Mouse (Mus musculus) midbrain, embryonic 11.5 days (tissue): ENCODE results near the gene Ssr2. TPM values are rescaled to one million over a fixed set of nuclear protein-coding genes. Genes with fewer than 3 reads are reported as not detected.
"Not testable (repeated sequence)": the region's sequence is repeated elsewhere in the genome, so short reads cannot be mapped to it uniquely, and the experiment has no call there.

ENCODE experiments used
- ATAC-seq: fragments of 200-750 bp; cut with Nextera tagmentation; 2 replicates; pipeline ENCODE4 v1.8.0; 2017; ENCODE audit warnings: moderate TSS enrichment, moderate library complexity; ENCODE audit not compliant: low FRiP score
- DNase-seq: peaks from one replicate; pipeline ENCODE4 v3.0.0; 2015; ENCODE audit warnings: low spot score; ENCODE audit errors: missing footprints
- H3K27ac ChIP-seq: fragments of 300-500 bp; sonication (generic); 2 replicates; pipeline ENCODE4 v1.5.1; 2014; ENCODE audit warnings: low read depth, low read length
- H3K27me3 ChIP-seq: fragments of 300-500 bp; sonication (generic); 2 replicates; pipeline ENCODE4 v1.6.1; 2014; ENCODE audit warnings: mild to moderate bottlenecking, low read length, moderate library complexity, mixed read lengths; ENCODE audit not compliant: control insufficient read depth, insufficient read depth
- H3K36me3 ChIP-seq: fragments of 300-500 bp; sonication (generic); 2 replicates; pipeline ENCODE4 v1.6.1; 2014; ENCODE audit warnings: mild to moderate bottlenecking, low read length, moderate library complexity, mixed read lengths; ENCODE audit not compliant: control insufficient read depth, insufficient read depth
- H3K4me1 ChIP-seq: fragments of 300-500 bp; sonication (generic); 2 replicates; pipeline ENCODE4 v1.6.1; 2014; ENCODE audit warnings: low read length; ENCODE audit not compliant: control insufficient read depth, insufficient read depth
- H3K4me2 ChIP-seq: fragments of 300-500 bp; sonication (generic); 2 replicates; pipeline ENCODE4 v1.6.1; 2014; ENCODE audit warnings: mild to moderate bottlenecking, moderate library complexity
- H3K4me3 ChIP-seq: fragments of 300-500 bp; sonication (generic); 2 replicates; pipeline ENCODE4 v1.5.1; 2014; ENCODE audit warnings: low read depth, low read length
- H3K9ac ChIP-seq: fragments of 300-500 bp; sonication (generic); 2 replicates; pipeline ENCODE4 v1.6.1; 2014; ENCODE audit warnings: low read length
- H3K9me3 ChIP-seq: fragments of 300-500 bp; sonication (generic); 2 replicates; pipeline ENCODE4 v1.6.1; 2016; ENCODE audit warnings: low read length; ENCODE audit not compliant: control insufficient read depth
- WGBS: fragments of 180-500 bp; shearing (Covaris S2); extraction: QIAGEN DNeasy Blood & Tissue Kit; methylation state at CpG from one replicate; pipeline ENCODE4 v1.1.7; 2014; 5-methylcytosine and 5-hydroxymethylcytosine counted together
- polyA plus RNA-seq: library from polyadenylated mRNA; unstranded; fragments of >200 nt; fragmentation: Nextera tagmentation; extraction: Ambion mirVana; gene quantifications from 2 replicates; pipeline ENCODE4 v1.2.1, GENCODE M21; 2014

Gene Ssr2
- polyA plus RNA-seq, 1 experiment from 2014 or later: 154 TPM

DNA sequence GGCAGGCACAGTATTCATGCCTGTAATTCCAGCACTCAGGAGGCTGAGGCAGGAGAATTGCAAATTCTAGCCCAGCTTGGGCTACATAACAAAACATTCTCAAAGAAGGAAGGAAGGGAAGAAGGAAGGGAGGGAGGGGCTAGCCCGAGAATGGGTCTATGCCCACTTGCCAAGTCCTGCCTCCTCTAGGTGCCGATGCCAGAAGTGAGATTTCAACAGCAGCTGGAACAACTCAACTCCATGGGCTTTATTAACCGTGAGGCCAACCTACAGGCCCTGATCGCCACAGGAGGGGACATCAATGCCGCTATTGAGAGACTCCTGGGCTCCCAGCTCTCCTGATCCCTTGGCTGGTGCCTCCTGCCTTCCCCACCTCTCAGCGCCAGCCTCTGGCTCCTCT, 7.8 kb upstream of the Ssr2 start:
- no peak overlapping the region for H3K4me2 ChIP-seq
- H3K36me3 ChIP-seq: peaks cover 55% of the 10 kb centered on the region
- DNase-seq: no peak
- no peak overlapping the region for H3K9ac ChIP-seq
- no peaks in the 10 kb centered on the region; the same call in 1 of the 2 replicates for H3K4me1 ChIP-seq
- no peak for ATAC-seq
- no peak overlapping the region for H3K4me3 ChIP-seq
- no peak overlapping the region for H3K27ac ChIP-seq
- 95% methylated on average over 6 of the region's 6 CpGs for WGBS
- H3K9me3 ChIP-seq: no peaks in the 10 kb centered on the region
- H3K27me3 ChIP-seq: no peaks in the 10 kb centered on the region

DNA sequence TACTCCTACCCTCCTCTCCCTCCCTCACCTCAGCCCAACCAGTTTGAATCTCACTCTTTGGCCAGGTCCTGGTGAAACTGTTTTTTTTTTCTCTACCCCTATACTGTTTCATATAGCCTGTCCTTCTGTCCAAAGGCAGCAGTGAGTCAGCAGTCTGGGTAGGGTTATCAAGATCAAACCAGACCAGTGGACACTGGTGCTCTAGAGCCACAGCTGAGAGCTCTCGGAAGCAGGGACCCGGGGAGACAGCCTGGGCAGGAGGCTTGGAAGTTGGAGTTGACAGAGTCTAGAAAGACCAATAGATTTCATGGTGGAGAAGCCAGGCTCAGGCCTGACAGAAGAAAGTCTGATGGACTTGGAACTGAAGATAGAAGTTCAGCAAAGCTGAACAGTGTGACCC, 7.1 kb upstream of the Ssr2 start:
- H3K27me3 ChIP-seq: no peaks in the 10 kb centered on the region
- 91% methylated on average over 2 of the region's 2 CpGs for WGBS
- no peak overlapping the region for H3K9ac ChIP-seq
- no peaks in the 10 kb centered on the region for H3K4me1 ChIP-seq
- DNase-seq: no peak
- H3K4me2 ChIP-seq: no peak overlapping the region
- H3K9me3 ChIP-seq: no peaks in the 10 kb centered on the region
- H3K4me3 ChIP-seq: no peak overlapping the region
- H3K27ac ChIP-seq: no peak overlapping the region
- H3K36me3 ChIP-seq: peaks cover 51% of the 10 kb centered on the region
- ATAC-seq: no peak

- no peaks in the 10 kb centered on the region for H3K9me3 ChIP-seq
- no peak for ATAC-seq
- no peaks in the 10 kb centered on the region for H3K27me3 ChIP-seq
- H3K27ac ChIP-seq: no peak overlapping the region
- 94% methylated on average over 2 of the region's 2 CpGs for WGBS
- no peak overlapping the region for H3K4me3 ChIP-seq
- no peak overlapping the region for H3K9ac ChIP-seq
- no peaks in the 10 kb centered on the region for H3K4me1 ChIP-seq
- no peak overlapping the region for H3K4me2 ChIP-seq
- H3K36me3 ChIP-seq: peaks cover 51% of the 10 kb centered on the region
- DNase-seq: no peak
Measured at GRCm38 (mm10) chr3:88569093-88569492, 6.6 kb upstream of the Ssr2 start.

DNA sequence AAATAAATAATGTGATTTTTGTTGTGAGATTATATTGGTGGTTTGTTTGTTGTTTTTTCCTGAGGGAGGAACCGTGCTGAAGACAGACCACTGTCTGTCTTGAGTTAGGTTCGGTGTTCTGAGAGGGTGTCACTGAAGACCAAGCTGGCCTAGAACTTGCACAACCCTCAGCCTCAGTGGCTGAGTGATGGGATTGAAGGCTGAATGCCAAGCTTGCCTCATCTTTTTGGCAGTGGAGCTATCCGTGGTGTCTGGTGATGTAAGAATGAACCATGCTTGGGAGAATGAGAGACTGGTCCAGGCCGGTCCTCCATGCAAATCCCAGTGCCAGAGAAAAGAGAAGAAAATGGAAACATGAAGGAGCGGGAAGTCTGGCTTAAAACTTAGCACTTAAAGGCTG, 6.0 kb upstream of the Ssr2 start:
- Histone ChIP-seq H3K9me3 (no peaks in the 10 kb centered on the region), H3K4me3 (no peak overlapping the region), H3K4me1 (no peaks in the 10 kb centered on the region), H3K4me2 (no peak overlapping the region), H3K9ac (no peak overlapping the region), H3K27me3 (no peaks in the 10 kb centered on the region), H3K36me3 (peaks cover 45% of the 10 kb centered on the region), H3K27ac (no peak overlapping the region)
- ATAC-seq (no peak), DNase-seq (no peak)
- 93% methylated on average over 5 of the region's 5 CpGs for WGBS

DNA sequence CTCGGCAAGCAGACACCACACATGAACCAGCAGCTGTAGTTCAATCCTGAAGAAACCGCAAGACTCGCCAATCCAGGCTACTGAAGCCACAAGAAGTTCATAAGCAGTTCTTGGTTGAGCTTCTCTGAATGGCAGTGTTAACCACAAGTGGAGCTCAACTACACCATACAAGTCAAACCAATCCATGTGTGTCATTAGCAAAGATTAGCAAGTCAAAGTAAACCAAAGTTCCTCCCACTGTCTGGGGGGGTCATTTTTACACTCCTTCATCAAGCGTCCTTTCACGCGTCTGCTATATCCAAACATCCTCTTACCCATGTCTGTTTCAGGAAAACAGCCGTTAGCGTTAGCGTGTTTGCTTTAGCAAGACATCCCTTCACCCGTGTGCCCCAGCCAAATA, 5.3 kb upstream of the Ssr2 start:
- Histone ChIP-seq H3K9me3 (no peaks in the 10 kb centered on the region), H3K4me2 (no peak overlapping the region), H3K4me1 (no peaks in the 10 kb centered on the region), H3K4me3 (no peak overlapping the region), H3K27ac (no peak overlapping the region), H3K27me3 (no peaks in the 10 kb centered on the region), H3K9ac (no peak overlapping the region), H3K36me3 (peaks cover 40% of the 10 kb centered on the region)
- ATAC-seq (no peak), DNase-seq (no peak)
- 97% methylated on average over 10 of the region's 10 CpGs for WGBS

- no peaks in the 10 kb centered on the region for H3K9me3 ChIP-seq
- no peak overlapping the region for H3K4me3 ChIP-seq
- no peaks in the 10 kb centered on the region for H3K27me3 ChIP-seq
- no peak overlapping the region for H3K9ac ChIP-seq
- no peak for ATAC-seq
- WGBS: 64% methylated on average over 1 of the region's 1 CpGs
- DNase-seq: no peak
- H3K27ac ChIP-seq: no peak overlapping the region
- H3K36me3 ChIP-seq: peaks cover 28% of the 10 kb centered on the region; the same call in 1 of the 2 replicates
- no peaks in the 10 kb centered on the region for H3K4me1 ChIP-seq
- no peak overlapping the region for H3K4me2 ChIP-seq
Measured at GRCm38 (mm10) chr3:88571856-88572255, 3.8 kb upstream of the Ssr2 start.

GRCm38 (mm10) chr3:88572835-88573234, 2.8 kb upstream of the Ssr2 start:
- DNase-seq (no peak), ATAC-seq (no peak)
- no peak overlapping the region for H3K27ac ChIP-seq
- H3K4me2 ChIP-seq: no peak overlapping the region
- no peak overlapping the region for H3K4me3 ChIP-seq
- H3K9me3 ChIP-seq: no peaks in the 10 kb centered on the region
- no peaks in the 10 kb centered on the region for H3K27me3 ChIP-seq
- peaks cover 23% of the 10 kb centered on the region; the same call in 1 of the 2 replicates for H3K36me3 ChIP-seq
- H3K9ac ChIP-seq: no peak overlapping the region
- WGBS: 85% methylated on average over 2 of the region's 2 CpGs
- H3K4me1 ChIP-seq: no peaks in the 10 kb centered on the region

DNA sequence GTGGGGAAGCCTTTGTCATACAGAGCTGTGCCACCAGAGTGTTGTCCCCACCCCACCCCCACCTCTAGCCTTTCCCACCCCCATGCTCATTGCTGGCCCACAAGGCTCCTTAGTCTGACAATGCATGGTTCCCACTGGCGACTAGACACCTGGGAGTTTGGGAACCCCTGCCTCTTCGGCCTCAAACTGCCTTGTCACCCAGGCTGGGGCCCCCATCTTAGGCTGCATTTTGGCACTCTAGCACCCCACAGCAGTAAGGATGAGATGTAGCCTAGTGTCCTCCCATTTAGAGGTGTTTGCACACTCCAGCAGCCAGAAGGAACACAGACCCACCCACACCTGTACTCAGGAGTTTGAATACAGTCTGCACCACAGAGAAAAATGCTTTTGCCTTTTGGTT, 1.9 kb upstream of the Ssr2 start:
- DNase-seq (no peak), ATAC-seq (no peak)
- Histone ChIP-seq H3K27me3 (no peaks in the 10 kb centered on the region), H3K9me3 (no peaks in the 10 kb centered on the region), H3K4me1 (no peaks in the 10 kb centered on the region; the same call in 1 of the 2 replicates), H3K9ac (no peak overlapping the region), H3K27ac (no peak overlapping the region), H3K36me3 (peaks cover 13% of the 10 kb centered on the region; the same call in 1 of the 2 replicates), H3K4me2 (no peak overlapping the region), H3K4me3 (no peak overlapping the region)
- 79% methylated on average over 2 of the region's 2 CpGs for WGBS

DNA sequence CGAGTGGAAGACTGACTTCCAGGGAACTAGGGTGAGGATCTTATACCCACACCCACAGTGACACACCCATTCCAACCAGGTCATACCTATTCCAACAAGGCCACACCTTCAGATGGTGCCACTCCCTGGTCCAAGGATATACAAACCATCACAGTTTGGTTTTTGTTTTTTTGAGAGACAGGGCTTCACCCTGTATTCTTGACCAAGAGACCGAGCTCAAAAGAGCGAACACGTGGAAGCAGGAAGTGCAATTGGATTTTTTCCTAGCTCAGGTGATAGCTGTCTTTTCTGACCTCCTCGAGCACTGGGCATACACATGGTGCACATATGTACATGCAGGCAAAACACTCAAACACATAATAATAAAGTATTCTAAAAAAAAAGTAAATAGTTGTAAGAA, 2.2 kb downstream of the Ssr2 start:
- H3K27ac ChIP-seq, H3K36me3 ChIP-seq, DNase-seq, H3K27me3 ChIP-seq, ATAC-seq, H3K9me3 ChIP-seq, H3K4me3 ChIP-seq, H3K4me1 ChIP-seq, H3K4me2 ChIP-seq, H3K9ac ChIP-seq: not testable (repeated sequence)
- WGBS: 91% methylated on average over 5 of the region's 5 CpGs
